Mouse (Mus musculus): Measurements from ENCODE around the gene Usp39.

Usp39 gene

DNA sequence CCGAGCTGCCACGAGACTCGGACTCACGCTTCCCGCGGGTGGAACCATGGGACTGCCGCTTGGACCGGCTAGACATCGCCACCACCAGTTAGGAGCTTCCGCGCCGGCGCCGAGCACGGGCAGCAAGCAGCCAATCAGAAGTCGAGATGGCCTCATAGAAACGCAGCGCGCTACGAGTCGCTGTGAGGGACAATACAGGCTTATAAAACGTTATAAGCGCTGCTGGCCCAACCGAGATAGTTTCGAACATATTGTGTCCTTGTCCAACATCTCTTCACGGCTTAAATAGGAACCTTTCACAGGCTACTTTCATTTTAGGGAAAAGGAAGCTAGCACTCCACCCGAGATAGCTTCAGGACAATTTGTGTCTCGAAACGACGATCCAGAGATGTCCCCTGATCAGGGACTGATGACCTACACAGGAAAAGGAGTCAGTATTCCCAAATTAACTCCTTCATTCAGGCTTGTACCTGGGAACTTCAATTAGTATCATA is at the start of gene Usp39:
Usp39 (minus strand) TSS at position 111 of the 494 bp plus-strand sequence.
- in situ Hi-C loops (cut with MboI; ENCODE audit: low pct_unique_long_range_greater_than_20kb in 1 of 2, low sequenced_read_pairs in 2 of 2, unreplicated experiment in 1 of 2), result no loop called here

DNA sequence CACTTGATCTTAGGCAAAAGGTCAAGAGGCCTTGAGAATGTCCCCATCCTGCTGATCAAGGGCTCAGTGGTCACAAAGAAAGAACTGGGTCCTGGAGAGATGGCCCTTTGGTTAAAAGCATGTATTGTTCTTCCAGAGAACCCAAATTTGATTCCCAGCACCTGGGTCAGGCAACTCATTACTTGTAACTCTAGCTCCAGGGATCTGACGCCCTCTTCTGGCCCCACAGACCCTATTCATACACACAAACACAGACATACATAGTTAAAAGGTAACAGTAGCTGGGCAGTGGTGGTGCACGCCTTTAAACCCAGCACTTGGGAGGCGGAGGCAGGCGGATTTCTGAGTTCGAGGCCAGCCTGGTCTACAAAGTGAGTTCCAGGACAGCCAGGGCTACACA is 47.4 kb upstream of the Usp39 start:
- in situ Hi-C loops (cut with MboI; ENCODE audit: low pct_unique_long_range_greater_than_20kb in 1 of 2, low sequenced_read_pairs in 2 of 2, unreplicated experiment in 1 of 2), result no loop called here

DNA sequence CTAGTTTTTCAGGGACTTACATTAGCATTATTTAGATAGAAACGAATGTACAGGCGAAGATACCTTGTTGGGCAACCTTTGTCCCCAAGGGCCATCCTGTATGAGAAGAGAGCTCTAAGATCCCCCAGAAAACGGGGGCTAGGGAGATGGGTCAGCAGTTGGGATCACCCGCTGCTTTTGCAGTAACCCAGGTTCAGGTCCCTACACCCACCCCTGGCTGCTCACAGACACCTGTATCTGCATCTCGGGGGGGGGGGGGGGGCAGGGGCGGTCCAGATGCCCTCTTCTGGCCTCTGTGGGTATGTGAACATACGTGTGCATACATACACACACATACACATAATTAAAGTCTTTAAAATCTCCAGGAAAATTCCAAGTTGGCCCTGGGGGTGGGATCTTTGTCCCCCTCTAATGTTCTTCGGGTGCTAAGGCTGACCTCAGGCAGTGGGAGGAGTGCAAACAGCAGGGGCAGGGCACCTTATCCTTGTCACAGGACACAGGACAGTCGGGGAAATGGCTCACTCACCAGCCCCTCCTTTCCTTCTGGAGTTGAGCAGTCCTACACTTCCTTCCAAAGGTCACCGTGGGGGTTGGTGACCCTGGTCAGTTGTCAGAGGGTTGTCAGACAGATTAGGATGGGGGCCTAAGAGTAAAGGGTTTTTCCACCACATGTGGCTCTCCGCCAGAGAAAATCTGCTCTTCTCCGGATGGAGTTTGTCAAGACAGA is 46.0 kb upstream of the Usp39 start:
- in situ Hi-C loops (cut with MboI; ENCODE audit: low pct_unique_long_range_greater_than_20kb in 1 of 2, low sequenced_read_pairs in 2 of 2, unreplicated experiment in 1 of 2), result no loop called here

DNA sequence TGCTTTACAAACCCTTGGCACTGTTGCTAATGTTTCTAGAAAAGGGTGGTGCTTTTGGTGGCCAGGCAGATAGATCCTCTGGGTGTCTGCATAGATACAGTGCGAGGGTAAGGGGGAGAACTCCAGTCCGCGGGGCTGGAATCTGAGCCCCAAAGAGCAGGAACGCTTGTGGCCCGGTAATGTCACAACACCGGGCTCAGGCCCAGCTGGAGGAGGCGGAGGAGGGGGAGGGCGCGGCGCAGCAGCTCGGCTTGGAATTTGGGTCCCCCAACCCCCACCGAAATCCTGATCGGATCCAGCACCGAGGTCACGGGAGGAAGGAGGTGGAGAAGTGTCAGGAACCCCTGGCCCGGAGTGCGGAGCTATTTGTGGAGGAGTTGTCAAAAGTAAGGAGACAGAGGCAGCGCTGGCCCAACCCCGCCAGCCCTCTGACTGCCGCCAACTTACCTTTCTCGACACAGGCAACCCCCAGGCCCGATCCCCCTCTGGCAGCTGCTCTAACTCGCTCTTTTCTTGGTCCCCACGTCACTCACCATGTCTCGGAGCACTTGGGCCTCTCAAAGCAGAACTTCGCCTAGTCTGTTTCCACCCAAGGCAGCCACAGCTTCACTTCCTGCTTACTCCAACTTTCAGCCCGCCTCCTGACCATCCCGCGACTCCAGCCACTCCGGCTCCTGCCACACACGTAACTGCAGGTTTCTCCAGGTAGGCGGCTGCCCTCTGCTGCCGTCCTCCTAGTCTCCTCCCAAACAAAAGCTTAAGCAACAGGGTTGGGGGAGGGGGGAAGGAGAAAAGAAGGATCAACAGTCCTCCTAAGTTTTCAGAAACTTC is 45.2 kb upstream of the Usp39 start, which contains the start of gene Vamp8:
Vamp8 (minus strand) TSS at position 763 of the 831 bp plus-strand sequence.
- in situ Hi-C loops (cut with MboI; ENCODE audit: low pct_unique_long_range_greater_than_20kb in 1 of 2, low sequenced_read_pairs in 2 of 2, unreplicated experiment in 1 of 2), result loop anchor here in 1 of 2 experiments (5.0 kb wide), 1 partner anchor 208 kb away; no protein-coding TSS in a partner anchor

DNA sequence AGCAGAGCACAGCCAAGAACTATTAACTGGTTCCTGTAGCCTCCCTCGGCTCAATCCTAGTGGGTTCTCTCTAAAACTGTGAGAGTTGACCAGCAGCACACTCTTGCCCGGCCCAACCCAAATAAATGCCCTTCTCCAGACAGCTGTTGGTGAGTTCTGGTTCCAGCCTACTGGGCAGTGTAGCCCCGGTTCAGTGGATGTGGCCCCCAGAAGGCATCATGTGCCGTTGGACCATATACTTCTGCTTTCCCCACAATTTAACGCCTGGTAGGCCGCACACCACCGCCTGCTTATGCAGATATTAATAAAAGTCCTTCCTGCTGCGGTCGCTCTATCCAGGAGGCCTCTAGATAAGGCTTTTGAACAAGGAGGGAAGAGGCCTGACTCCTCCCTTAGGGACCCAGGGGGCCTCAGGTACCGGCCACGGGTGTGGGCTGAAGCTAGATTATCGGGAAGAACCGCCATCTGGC is 44.5 kb upstream of the Usp39 start:
- in situ Hi-C loops (cut with MboI; ENCODE audit: low pct_unique_long_range_greater_than_20kb in 1 of 2, low sequenced_read_pairs in 2 of 2, unreplicated experiment in 1 of 2), result loop anchor here in 1 of 2 experiments (5.0 kb wide), 1 partner anchor 207 kb away; no protein-coding TSS in a partner anchor

DNA sequence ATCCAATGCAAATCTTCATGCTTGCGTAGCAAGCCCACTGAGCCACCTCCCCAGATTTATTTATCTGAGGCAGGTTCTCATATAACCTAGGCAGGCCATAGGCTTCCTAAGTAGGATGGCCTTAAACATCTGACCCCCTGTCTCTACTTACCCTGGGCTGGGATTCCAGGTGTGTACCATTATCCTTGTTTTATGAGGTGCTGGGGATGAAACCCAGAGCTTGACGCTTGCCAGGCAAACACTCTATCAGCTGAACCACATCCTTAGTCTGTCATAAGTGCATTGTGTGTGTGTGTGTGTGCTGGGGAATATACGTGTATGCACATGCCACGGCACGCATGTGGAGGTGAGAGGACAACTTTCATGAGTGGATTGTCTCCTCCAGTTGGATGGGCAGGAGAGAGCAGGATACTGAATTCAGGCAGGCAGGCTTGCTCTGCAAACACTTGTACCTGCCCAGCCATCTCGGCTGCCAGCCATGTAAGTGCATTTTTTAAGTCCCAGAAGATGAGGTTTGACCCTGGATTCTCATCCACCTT is 43.9 kb upstream of the Usp39 start:
- in situ Hi-C loops (cut with MboI; ENCODE audit: low pct_unique_long_range_greater_than_20kb in 1 of 2, low sequenced_read_pairs in 2 of 2, unreplicated experiment in 1 of 2), result loop anchor here in 1 of 2 experiments (5.0 kb wide), 1 partner anchor 207 kb away; no protein-coding TSS in a partner anchor

DNA sequence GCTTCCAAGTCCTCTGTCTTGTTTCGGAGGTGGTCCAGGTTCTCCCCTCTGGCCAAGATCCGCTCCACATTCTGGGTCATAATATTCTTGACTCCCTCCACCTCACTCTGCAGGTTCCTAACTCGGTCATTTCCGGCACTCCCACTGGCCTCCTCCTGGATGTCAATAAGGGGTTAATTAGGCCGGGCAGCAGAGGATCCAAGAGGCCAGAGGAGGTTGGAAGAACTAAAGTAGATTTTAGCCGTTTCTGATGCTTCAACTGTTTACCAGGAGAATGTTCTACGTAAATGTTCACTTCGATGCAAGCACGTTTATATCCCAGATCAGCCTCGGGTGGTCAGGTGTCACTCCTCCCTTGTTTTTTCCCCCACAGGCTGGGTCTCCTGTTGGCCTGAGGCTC is 43.3 kb upstream of the Usp39 start:
- in situ Hi-C loops (cut with MboI; ENCODE audit: low pct_unique_long_range_greater_than_20kb in 1 of 2, low sequenced_read_pairs in 2 of 2, unreplicated experiment in 1 of 2), result loop anchor here in 1 of 2 experiments (5.0 kb wide), 1 partner anchor 206 kb away; no protein-coding TSS in a partner anchor

DNA sequence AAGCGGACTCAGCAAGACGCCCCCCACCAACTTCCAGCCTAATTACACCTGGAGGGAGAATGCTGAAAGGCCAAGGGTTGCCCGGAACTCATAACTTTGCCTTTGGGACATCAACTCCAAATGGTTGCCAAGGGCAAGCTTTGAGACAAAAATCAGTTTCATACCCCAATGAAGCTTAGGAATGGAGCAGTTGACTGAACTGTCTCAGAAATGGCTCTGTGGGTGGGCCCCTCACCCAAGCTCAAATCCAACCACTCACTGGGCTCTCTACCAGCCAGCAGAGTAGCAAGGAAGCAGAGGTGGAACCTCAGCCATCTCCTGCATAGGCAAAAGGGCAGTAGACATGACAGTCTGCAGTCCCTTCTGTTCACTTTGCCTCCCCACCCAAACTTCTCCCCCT is 42.8 kb upstream of the Usp39 start:
- in situ Hi-C loops (cut with MboI; ENCODE audit: low pct_unique_long_range_greater_than_20kb in 1 of 2, low sequenced_read_pairs in 2 of 2, unreplicated experiment in 1 of 2), result loop anchor here in 1 of 2 experiments (5.0 kb wide), 1 partner anchor 206 kb away; no protein-coding TSS in a partner anchor

DNA sequence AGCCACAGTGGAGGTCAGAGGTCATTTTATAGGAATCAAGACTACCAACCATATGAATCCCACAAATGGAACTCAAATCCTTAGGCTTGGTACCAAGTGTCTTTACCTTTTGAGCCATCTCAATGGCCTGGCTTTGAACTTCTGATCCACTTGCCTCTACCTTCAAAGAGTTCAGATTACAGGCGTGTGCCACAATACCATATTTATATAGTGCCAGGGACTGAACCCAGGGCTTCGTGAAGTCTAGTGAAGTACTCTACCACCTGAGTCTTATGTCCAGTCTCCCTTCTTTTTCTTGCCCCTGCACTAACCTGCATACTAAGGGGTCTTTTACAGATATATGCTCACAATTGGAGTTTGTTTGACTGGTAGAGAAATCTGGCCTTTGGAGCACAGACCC is 41.6 kb upstream of the Usp39 start:
- in situ Hi-C loops (cut with MboI; ENCODE audit: low pct_unique_long_range_greater_than_20kb in 1 of 2, low sequenced_read_pairs in 2 of 2, unreplicated experiment in 1 of 2), result loop anchor here in 1 of 2 experiments (5.0 kb wide), 1 partner anchor 204 kb away; no protein-coding TSS in a partner anchor

DNA sequence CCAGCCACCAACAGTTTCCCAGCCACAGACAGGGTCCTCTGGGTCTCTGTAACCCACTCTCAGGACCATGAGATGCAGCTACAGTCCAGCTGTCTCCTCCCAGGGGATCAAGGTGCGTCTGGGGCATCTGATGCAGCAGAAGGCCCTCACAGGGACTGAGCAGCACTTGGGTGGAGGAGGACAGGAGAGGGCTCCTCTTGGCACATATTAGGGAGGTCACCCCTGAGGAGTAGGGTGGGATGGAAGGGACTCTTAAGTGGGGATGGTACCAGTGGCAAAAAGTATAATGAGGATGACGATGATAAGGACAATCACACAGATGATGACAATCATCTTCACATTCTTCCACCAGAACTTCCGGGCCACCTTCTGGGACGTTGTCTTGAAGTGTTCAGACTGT is 40.3 kb upstream of the Usp39 start:
- in situ Hi-C loops (cut with MboI; ENCODE audit: low pct_unique_long_range_greater_than_20kb in 1 of 2, low sequenced_read_pairs in 2 of 2, unreplicated experiment in 1 of 2), result loop anchor here in 1 of 2 experiments (5.0 kb wide), 1 partner anchor 203 kb away; no protein-coding TSS in a partner anchor

DNA sequence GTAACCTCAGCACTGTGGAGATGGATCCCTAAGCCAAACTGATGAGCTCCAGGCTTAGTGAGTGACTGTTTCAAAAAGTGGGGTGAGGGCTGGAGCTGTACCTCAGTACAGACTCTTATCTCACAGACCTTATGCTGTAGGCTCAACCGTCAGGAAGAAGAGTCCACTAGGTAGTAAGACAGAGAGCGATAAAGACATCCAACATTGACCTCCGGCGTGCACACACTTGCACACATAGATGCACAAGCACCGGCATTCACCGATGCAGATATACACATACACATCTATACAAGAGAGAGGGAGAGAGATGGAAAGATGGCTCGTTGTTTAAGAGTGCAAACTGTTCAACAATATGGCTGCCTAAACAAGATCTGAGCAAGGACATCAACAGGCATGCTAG is 39.0 kb upstream of the Usp39 start:
- in situ Hi-C loops (cut with MboI; ENCODE audit: low pct_unique_long_range_greater_than_20kb in 1 of 2, low sequenced_read_pairs in 2 of 2, unreplicated experiment in 1 of 2), result no loop called here

DNA sequence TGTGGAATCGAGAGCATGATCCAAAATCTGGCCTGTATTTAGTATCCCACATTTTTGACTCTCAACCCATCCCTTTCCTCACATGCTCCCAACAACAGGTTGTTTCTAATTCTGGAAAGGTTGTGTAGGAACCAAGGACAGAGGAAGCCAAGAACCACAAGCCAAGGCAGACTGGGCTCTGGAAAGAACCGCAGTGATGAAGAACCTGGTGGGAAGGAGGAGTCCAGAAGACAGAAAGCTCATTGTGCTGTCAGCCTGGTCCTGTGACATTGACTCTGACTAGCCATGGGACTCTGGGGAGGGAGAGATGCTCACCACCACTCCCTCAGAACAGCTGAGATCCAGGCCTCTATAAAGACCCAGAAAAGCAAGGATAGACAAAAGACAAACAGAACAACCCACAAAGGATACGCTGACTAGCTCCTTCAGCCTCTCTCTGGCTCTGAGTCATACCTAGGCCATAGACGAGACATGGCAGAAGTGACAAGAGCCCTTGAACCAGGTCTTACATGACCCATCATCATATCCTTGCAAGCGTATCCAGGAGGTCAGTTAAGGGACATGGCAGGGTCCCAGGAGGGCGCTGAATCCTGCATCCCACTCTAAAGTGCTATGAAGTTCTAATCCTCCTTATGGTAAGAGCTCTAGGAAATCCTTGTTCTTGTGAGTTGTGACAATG is 38.3 kb upstream of the Usp39 start:
- in situ Hi-C loops (cut with MboI; ENCODE audit: low pct_unique_long_range_greater_than_20kb in 1 of 2, low sequenced_read_pairs in 2 of 2, unreplicated experiment in 1 of 2), result no loop called here

DNA sequence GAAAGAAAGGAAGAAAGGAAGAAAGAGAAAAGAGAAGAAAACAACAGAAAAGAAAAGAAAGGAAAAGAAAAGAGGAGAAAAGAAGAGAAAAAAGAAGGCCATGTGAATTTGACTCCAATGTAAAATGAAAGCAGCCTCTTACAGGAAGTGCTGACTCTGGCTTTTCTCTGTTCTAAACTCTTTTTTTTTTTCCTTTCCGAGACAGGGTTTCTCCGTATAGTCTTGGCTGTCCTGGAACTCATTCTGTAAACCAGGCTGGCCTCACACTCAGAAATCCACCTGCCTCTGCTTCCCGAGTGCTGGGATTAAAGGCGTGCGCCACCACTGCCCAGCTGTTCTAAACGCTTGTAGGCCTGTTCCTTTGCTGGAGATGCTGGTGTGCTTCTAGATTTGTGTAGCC is 37.5 kb upstream of the Usp39 start:
- in situ Hi-C loops (cut with MboI; ENCODE audit: low pct_unique_long_range_greater_than_20kb in 1 of 2, low sequenced_read_pairs in 2 of 2, unreplicated experiment in 1 of 2), result no loop called here

DNA sequence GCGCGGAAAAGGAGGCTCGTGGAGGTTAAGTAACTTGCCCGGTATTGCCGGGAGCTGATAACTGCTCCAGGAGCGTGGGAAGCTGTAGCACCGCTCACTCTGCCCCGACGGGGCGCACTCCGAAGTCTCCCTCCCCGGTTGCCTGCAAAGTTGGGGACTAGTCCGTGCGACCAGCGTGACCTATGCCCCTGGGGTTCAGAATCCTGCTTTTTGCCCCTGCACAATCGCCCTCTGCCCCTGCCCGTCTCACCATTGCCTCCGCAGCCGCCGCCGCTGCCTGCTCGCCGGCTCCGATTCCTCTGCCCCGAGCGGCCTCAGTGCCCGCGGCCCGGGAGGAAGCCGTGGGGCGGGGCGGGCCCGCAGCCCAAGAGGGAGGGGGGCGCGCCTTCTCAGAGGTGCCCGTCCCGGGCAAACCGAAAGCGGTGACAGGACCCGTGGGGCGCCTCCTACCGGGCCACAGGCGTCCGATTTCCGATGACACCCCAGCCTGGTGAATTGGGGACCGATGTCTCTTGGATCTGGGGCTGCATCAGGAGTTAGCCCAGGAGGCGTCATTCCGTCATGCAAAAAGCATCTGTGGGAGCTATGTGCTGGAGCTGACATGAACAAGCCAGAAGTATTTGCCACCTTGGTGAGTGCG is 35.3 kb upstream of the Usp39 start, which contains the start of gene Vamp5:
Vamp5 (minus strand) TSS at position 338 of the 640 bp plus-strand sequence.
- in situ Hi-C loops (cut with MboI; ENCODE audit: low pct_unique_long_range_greater_than_20kb in 1 of 2, low sequenced_read_pairs in 2 of 2, unreplicated experiment in 1 of 2), result no loop called here

DNA sequence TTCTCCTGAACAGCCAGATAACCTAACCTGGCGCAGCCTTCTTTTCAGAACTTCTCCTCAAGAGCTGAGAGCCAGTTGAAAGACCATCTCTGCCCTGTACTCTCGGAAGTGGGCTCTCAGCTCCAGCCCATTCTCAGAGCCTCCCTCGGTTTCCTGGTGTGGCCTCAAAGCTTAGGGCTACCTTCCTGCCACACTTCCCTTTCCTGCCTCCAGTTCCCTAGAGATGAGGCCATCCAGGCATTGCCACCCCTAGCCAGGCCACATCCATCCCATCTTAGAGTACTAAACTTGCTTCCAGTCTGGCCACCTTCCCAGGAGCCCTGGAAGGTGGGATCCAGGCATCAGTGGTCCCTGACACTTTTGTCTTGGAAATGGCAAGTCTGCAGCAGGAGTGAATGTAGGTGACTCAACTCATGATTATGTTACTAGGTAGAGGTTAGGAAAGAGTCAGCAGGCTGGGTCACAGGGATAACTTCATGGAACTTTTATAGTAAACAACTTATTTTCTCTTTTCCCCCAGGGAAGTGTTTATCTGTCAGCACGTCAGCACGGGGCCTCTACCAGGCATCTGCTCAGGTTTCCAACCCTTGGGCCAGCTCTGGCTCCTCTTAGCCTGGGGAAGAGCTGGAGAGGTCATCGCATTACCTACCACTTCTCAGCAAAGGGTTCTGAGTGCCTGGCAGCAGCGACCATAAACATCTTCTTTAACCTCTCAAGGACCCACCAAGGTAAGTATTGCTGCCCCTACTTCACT is 34.6 kb upstream of the Usp39 start:
- in situ Hi-C loops (cut with MboI; ENCODE audit: low pct_unique_long_range_greater_than_20kb in 1 of 2, low sequenced_read_pairs in 2 of 2, unreplicated experiment in 1 of 2), result no loop called here

DNA sequence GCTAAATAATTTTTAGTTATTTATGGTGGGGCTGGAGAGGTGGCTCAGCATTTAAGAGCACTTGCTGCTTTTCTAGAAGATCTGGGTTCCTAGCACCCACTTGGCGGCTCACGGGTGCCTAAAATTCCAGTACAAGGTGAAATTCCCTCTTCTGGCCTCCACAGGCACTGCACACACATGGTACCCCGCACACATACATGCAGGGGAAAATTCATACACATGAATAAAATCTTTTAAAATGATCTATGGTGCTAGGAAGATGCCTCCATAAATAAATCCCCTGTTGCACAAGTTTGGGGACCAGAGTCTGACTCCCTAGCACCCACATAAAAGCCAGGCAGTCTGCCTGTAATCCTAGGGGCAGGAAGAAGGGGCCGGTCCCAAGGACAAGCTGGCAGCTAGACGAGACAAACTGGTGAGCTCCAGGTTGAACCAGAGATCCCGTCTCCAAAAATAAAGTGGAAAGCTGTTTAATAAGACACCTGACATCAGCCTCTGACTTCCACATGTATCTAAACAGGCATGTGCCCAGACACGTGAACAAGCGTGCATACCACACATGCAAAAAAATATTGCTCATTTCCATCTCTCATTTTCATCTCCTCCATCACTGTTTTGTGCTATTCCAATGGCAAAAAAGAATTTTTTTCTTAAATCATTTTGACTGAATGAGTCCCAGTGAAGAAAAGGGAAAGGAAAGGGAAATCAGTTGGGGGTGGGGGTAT is 33.7 kb upstream of the Usp39 start:
- in situ Hi-C loops (cut with MboI; ENCODE audit: low pct_unique_long_range_greater_than_20kb in 1 of 2, low sequenced_read_pairs in 2 of 2, unreplicated experiment in 1 of 2), result no loop called here
